Mouse (Mus musculus): ENCODE measurements around the gene Heatr3. TPM values are rescaled to one million over a fixed set of nuclear protein-coding genes. Genes with fewer than 3 reads are reported as not detected.
"Not testable (repeated sequence)": the region's sequence is repeated elsewhere in the genome, so short reads cannot be mapped to it uniquely, and the experiment has no call there.

Gene Heatr3
- total RNA-seq, 2 experiments from 2014 or later = 31.5 to 34.3 TPM

GRCm38 (mm10) chr8:88185716-88186115, 48.1 kb downstream of the Heatr3 start:
- DNase-seq = no peak

- DNase-seq = no peak
Measured at GRCm38 (mm10) chr8:88197328-88197727, 59.7 kb downstream of the Heatr3 start.

- DNase-seq = peak; percentile 9 to 34
Measured at GRCm38 (mm10) chr8:88198551-88198944, 60.9 kb downstream of the Heatr3 start.

GRCm38 (mm10) chr8:88198945-88199571, 61.4 kb downstream of the Heatr3 start, which contains the start of gene Tent4b:
Tent4b (plus strand) TSS chr8:88199213.
- peak; percentile 95 to 97 for DNase-seq

GRCm38 (mm10) chr8:88199700-88200601, 62.3 kb downstream of the Heatr3 start:
- DNase-seq = peak in 1 of 2 experiments; percentile 78

GRCm38 (mm10) chr8:88200724-88201495, 63.3 kb downstream of the Heatr3 start:
- DNase-seq = no peak

GRCm38 (mm10) chr8:88201641-88202040, 64.0 kb downstream of the Heatr3 start:
- no peak for DNase-seq

GRCm38 (mm10) chr8:88206016-88206415, 68.4 kb downstream of the Heatr3 start:
- DNase-seq = no peak

- DNase-seq = no peak
Measured at GRCm38 (mm10) chr8:88207121-88207821, 69.6 kb downstream of the Heatr3 start.

- not testable (repeated sequence) for DNase-seq
Measured at GRCm38 (mm10) chr8:88209930-88210827, 72.5 kb downstream of the Heatr3 start.

GRCm38 (mm10) chr8:88221353-88221752, 83.7 kb downstream of the Heatr3 start:
- DNase-seq = no peak

Small RNA genes lying within 50 kb of the gene (microRNA-seq; reads per million reads assigned to microRNA genes)
- gene Mir7071 = not detected

Other genes with a start within 250 kb of the Heatr3 start
- 10 to 100 TPM; 16.5 to 20.8 TPM for gene Zfp423, start 178.3 kb upstream of the Heatr3 start, total RNA-seq (2021)
- gene Cnep1r1, start 19.1 kb upstream of the Heatr3 start, total RNA-seq (2021) = 10 to 100 TPM; 34.6 to 38.2 TPM
- gene Tent4b, start 61.4 kb downstream of the Heatr3 start, total RNA-seq (2021) = 10 to 100 TPM; 27.9 to 32.1 TPM
- gene Adcy7, start 134.5 kb downstream of the Heatr3 start, total RNA-seq (2021) = 10 to 100 TPM in 1 of 2 experiments, 1 to 10 TPM in 1; 5.7 to 11.5 TPM
- gene Brd7, start 224.3 kb downstream of the Heatr3 start, total RNA-seq (2021) = 10 to 100 TPM; 71.2 to 75.4 TPM